Mouse (Mus musculus) brain, adult 10 weeks (tissue): Measurements from ENCODE around the gene Cyp1a1. TPM values are rescaled to one million over a fixed set of nuclear protein-coding genes. Genes with fewer than 3 reads are reported as not detected.

Experiments
- polyA plus RNA-seq: library from polyadenylated mRNA; stranded (reverse); fragments of 350-450 nt; fragmentation: Illumina TruSeq; extraction: RNeasy Lipid Tissue Mini Kit (QIAGEN cat#74804); gene quantifications from one replicate; pipeline ENCODE4 v1.2.3, GENCODE M21; 2015; ENCODE audit warnings: low read depth, low replicate concordance

The Cyp1a1 gene
- not detected for polyA plus RNA-seq

GRCm38 (mm10) chr9:57687751-57688150 is at the start of gene Cyp1a1:
TSS of gene Cyp1a1 (plus strand) at chr9:57687928.

GRCm38 (mm10) chr9:57653283-57653682 is 34.4 kb upstream of the Cyp1a1 start, which contains the start of gene Csk:
TSS of gene Csk (minus strand) at chr9:57653631.

GRCm38 (mm10) chr9:57683520-57683919 is 4.2 kb upstream of the Cyp1a1 start, which contains the start of gene Cyp1a2:
TSS of gene Cyp1a2 (minus strand) at chr9:57683703.

GRCm38 (mm10) chr9:57708068-57708719 is 20.5 kb downstream of the Cyp1a1 start, which contains the start of gene Edc3:
TSS of gene Edc3 (plus strand) at chr9:57708540.

Other genes with a start within 250 kb of the Cyp1a1 start
- 22.0 TPM for gene Ppcdc, start 247.8 kb upstream of the Cyp1a1 start, polyA plus RNA-seq
- gene Scamp5, start 219.9 kb upstream of the Cyp1a1 start, polyA plus RNA-seq: 344 TPM
- gene Rpp25, start 183.9 kb upstream of the Cyp1a1 start, polyA plus RNA-seq: 25.4 TPM
- 638 TPM for gene Cox5a, start 166.7 kb upstream of the Cyp1a1 start, polyA plus RNA-seq
- gene Fam219b, start 150.4 kb upstream of the Cyp1a1 start, polyA plus RNA-seq: 13.1 TPM
- gene Mpi, start 135.2 kb upstream of the Cyp1a1 start, polyA plus RNA-seq: 71.0 TPM
- 22.4 TPM for gene Scamp2, start 127.0 kb upstream of the Cyp1a1 start, polyA plus RNA-seq
- 26.8 TPM for gene Ulk3, start 98.5 kb upstream of the Cyp1a1 start, polyA plus RNA-seq
- 20.5 TPM for gene Cplx3, start 81.6 kb upstream of the Cyp1a1 start, polyA plus RNA-seq
- gene Lman1l, start 67.2 kb upstream of the Cyp1a1 start, polyA plus RNA-seq: not detected
- 32.9 TPM for gene Csk, start 34.3 kb upstream of the Cyp1a1 start, polyA plus RNA-seq
- gene Cyp1a2, start 4.2 kb upstream of the Cyp1a1 start, polyA plus RNA-seq: not detected
- gene Edc3, start 20.6 kb downstream of the Cyp1a1 start, polyA plus RNA-seq: 11.9 TPM
- gene Clk3, start 77.9 kb downstream of the Cyp1a1 start, polyA plus RNA-seq: 85.0 TPM
- gene Arid3b, start 148.9 kb downstream of the Cyp1a1 start, polyA plus RNA-seq: 5.7 TPM
- 116 TPM for gene Ubl7, start 223.1 kb downstream of the Cyp1a1 start, polyA plus RNA-seq